Mouse (Mus musculus) heart, postnatal 14 days (tissue): ENCODE results near the gene Nos3. TPM values are rescaled to one million over a fixed set of nuclear protein-coding genes. Genes with fewer than 3 reads are reported as not detected.
A peak's percentile ranks its signal among the peaks of the same experiment; 100 is the strongest.
"Not testable (repeated sequence)": the region's sequence is repeated elsewhere in the genome, so short reads cannot be mapped to it uniquely, and the experiment has no call there.

Experiments used
- DNase-seq, 2 experiments: peaks; one replicate each; pipeline ENCODE4 v3.0.0; 2021 to 2022
- intact Hi-C: fragments of 180-260 bp; cut with DNase I; formaldehyde crosslinking; loops from one replicate; pipeline ENCODE4 v1.15.1; 2025
- total RNA-seq, 2 experiments: library from RNA; stranded (reverse); gene quantifications; 2 replicates each; pipeline ENCODE4 v1.2.3; 2021

The Nos3 gene
- total RNA-seq, 2 experiments from 2014 or later = 34.5 to 35.6 TPM

- no peak for DNase-seq
- intact Hi-C loops = loop anchor here (2.0 kb wide), 1 partner anchor 55 kb away; no protein-coding TSS in a partner anchor
These were observed 27.3 kb downstream of the Nos3 start, which contains the start of gene Atg9b for GRCm38 (mm10) chr5:24391864-24392263. Gene Atg9b (minus strand): TSS chr5:24392143.

DNA sequence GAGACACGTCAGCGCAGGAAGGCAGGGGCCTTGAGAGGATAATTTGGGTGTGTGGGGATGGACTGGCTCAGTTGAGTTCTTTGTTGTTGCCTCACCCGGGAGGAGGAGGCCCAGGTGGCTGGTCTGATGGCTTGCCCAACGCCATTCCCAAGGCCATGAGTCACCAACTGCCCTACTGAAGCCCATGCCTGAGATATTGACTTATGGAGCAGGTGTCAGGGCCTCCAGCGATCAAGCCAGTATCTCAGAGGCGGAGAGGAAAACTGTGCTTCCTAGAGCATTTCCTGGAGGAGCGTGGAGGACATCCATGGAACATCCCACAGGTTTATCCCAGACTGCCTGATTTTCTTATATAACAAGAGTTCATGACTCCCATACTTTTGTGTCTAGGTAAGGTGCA, 28.1 kb downstream of the Nos3 start:
- intact Hi-C loops = loop anchor here (1.0 to 2.0 kb wide), 2 partner anchors 31 to 56 kb away; no protein-coding TSS in a partner anchor
- DNase-seq = no peak

DNA sequence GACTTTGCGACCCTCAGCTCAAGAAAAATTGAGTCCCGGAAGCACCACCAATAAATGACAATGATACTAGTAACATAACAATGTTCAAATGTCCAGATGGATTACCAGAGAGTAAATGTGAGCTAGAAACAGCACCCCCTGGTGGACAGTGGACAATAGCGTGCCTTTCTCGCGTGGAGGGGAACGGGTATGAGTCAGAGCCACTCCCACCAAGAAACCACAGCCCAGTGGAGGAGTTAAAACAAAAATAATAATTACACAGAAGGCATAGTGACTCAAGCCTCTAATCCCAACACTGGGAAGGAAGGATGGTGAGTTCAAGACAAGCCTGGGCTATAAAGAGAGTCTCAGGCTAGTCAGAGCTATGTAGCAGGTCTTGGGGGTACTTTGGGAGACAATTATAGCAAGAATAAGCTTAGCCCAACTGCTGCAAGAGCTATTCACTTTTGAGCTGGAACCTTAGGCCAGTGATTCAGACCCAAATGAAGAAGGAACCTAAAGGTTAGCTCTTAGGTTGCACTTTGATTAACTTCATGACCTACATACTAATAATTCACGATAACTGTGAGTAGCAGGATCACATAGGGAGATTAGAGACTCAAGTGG, 28.9 kb downstream of the Nos3 start, which contains the start of gene Abcb8:
Abcb8 (plus strand) TSS at position 272 of the 606 bp plus-strand sequence.
- peak; percentile 83 to 90 for DNase-seq
- intact Hi-C loops = loop anchor here (1.0 to 2.0 kb wide), 2 partner anchors 32 to 57 kb away; no protein-coding TSS in a partner anchor

- intact Hi-C loops = loop anchor here (2.0 kb wide), 1 partner anchor 76 kb away; no protein-coding TSS in a partner anchor
- DNase-seq = peak; percentile 92 to 95
These were observed 29.7 kb downstream of the Nos3 start for GRCm38 (mm10) chr5:24394165-24394894.

- DNase-seq, intact Hi-C loops: not testable (repeated sequence)
These were observed 31.6 kb downstream of the Nos3 start for GRCm38 (mm10) chr5:24396254-24396653.

DNA sequence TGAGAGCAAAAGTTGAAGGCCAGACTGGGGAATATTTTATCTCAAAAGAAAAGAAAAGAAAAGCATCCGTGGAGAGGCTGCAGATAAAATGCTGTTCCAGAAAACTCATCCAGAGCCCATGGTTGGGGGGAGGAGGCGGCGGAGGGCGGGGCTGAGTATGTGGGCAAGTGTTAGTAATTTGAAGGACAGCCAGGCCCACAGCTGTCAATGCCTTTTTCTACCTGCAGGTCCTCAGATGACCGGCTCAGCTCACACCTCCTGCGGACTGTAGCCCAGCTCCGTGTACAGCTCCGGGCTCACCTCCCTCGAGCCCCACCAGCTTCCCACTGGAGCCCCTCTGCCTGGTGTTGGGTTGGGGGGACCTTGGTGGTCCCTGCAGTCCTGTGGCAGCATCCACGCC, 35.1 kb downstream of the Nos3 start:
- intact Hi-C loops = loop anchor here (2.0 kb wide), 1 partner anchor 23 kb away; the partner anchor contains the start of genes Cdk5 and Slc4a2
- no peak for DNase-seq

DNA sequence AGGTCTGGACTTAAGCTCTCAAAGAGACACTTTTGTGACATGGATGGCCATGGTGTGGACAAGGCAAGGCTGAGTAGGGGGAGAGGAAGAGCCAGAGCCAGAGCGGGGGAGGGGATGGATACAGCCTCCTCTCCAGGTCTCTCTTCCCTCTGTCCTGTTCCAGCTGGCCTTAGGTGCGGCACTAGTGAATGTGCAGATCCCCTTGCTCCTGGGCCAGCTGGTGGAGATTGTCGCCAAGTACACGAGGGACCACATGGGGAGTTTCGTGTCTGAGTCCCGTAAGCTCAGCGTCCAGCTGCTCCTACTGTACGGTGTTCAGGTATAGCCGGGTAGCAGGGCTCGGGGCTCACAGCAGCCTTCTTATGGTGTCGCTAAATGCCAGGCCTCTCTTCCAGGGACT, 35.8 kb downstream of the Nos3 start:
- intact Hi-C loops = no loop called here
- DNase-seq = no peak

- intact Hi-C loops = no loop called here
These were observed 36.4 kb downstream of the Nos3 start for GRCm38 (mm10) chr5:24400911-24401605.

DNA sequence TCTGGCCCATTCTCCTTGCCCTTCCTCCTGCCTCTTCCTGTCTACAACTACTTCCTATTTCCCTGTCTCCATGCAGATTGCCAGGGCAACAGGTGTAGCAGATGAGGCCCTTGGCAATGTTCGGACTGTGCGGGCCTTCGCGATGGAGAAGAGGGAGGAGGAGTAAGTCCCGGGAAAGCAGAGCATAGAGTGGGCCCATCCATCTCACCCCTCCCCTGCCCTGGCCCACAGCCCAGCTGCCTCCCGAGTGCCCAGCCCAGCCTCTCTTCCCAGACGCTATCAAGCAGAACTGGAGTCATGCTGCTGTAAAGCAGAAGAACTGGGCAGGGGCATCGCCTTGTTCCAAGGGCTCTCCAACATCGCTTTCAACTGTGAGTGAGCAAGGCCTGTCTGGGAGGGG, 37.4 kb downstream of the Nos3 start:
- peak in 1 of 2 experiments; percentile 28 for DNase-seq
- intact Hi-C loops = no loop called here

More at GRCm38 (mm10) chr5:24400911-24401605, 36.4 kb downstream of the Nos3 start:
- no peak for DNase-seq

GRCm38 (mm10) chr5:24404594-24405360, 40.2 kb downstream of the Nos3 start:
- DNase-seq = no peak
- intact Hi-C loops = no loop called here

- intact Hi-C loops = no loop called here
- DNase-seq = no peak
These were observed 40.8 kb downstream of the Nos3 start for GRCm38 (mm10) chr5:24405389-24405876.

- intact Hi-C loops = no loop called here
- peak in 1 of 2 experiments; percentile 41 for DNase-seq
These were observed 44.0 kb downstream of the Nos3 start for GRCm38 (mm10) chr5:24408651-24409050.

DNA sequence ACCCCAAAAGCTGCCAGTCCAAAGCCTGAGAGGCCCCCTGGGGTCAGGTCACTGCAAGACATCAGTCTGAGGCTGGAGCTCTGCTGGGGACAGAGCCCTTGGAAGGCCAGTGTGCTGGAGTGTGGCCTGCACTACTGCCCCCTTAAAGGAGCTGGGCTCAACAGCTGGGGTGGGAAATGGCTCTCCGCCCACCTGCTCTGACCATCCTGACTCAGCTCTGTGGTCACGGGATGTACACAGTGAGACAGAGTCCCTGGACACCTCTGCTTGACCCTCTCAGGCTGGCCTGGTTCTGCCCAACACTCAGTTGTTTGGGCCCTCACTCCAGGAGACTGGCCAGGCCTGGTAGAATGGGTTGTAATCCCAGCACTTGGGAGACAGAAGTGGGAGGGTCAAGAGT, 44.9 kb downstream of the Nos3 start:
- DNase-seq = no peak
- intact Hi-C loops = no loop called here

GRCm38 (mm10) chr5:24412063-24412462, 47.5 kb downstream of the Nos3 start:
- no peak for DNase-seq
- intact Hi-C loops = no loop called here

DNA sequence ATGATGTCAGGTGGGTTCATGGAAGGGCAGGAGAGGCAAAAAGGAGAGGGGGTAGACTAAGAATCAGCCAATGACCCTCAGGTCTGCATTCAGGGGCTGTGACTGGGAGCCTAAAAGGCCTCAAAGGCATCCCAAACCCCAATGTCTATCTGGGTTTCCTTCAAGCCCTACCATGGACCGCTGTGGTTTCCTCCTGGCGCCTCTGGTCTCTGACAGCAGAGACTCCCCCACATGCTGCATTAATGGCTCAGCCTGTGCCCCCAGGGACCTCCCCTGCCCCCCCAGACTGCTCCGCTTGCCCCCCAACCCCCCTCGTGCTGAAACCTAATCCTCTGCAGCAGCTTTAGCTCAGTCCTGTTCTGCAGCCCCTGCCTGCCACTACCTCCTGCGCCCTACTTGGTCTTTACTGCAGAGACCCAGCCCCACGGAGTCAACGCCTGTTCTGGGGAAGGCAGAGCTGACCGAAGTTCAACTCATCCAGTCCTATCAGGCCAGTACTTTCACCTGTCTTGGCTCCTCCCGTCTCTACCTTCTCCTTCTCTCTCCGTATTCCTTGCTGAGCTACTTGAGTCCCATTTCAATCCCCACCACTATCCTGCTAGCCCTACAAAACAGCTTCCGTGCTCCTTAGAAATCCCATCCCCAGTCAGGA, 48.6 kb downstream of the Nos3 start, which contains the start of gene Asic3:
Asic3 (plus strand) TSS at position 351 of the 652 bp plus-strand sequence.
- intact Hi-C loops = no loop called here
- no peak for DNase-seq

DNA sequence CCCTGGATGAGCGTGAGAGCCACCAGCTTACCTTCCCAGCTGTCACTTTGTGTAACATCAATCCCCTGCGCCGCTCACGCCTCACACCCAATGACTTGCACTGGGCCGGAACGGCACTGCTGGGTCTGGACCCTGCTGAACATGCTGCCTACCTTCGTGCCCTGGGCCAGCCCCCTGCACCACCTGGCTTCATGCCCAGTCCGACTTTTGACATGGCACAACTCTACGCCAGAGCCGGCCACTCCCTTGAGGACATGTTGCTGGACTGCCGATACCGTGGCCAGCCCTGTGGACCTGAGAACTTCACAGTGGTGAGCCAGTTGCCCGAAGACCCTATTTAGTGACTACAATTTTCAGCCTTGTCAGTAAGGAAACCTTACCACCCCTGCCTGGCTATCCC, 49.3 kb downstream of the Nos3 start:
- intact Hi-C loops = no loop called here
- DNase-seq = no peak

DNA sequence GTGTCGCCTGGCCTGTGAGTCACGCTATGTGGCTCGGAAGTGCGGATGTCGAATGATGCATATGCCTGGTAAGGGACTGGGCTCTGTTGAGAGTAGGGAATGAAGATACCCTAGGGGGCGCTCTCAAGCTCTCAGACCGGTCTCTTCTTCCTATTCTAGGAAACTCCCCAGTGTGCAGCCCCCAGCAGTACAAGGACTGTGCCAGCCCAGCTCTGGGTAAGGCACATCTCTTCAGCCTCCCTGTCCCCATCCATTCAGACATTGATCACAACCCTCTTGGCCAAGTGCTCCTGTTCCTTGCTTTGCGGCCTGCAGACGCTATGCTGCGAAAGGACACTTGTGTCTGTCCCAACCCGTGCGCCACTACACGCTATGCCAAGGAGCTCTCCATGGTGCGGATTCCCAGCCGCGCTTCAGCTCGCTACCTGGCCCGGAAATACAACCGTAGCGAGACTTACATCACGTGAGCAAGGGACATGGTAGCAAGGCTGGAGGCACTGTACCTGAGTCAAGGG, 51.7 kb downstream of the Nos3 start:
- intact Hi-C loops = loop anchor here (2.0 to 5.0 kb wide), 2 partner anchors 36 to 55 kb away; partner anchors contain the start of gene Agap3
- DNase-seq = peak; percentile 59 to 78

GRCm38 (mm10) chr5:24417587-24417986, 53.0 kb downstream of the Nos3 start:
- no peak for DNase-seq
- intact Hi-C loops = loop anchor here (2.0 to 5.0 kb wide), 2 partner anchors 35 to 53 kb away; partner anchors contain the start of gene Agap3

- no peak for DNase-seq
- intact Hi-C loops = no loop called here
These were observed 55.8 kb downstream of the Nos3 start for GRCm38 (mm10) chr5:24420381-24420780.
